Mouse (Mus musculus): ENCODE data around the gene Dchs1. TPM values are rescaled to one million over a fixed set of nuclear protein-coding genes. Genes with fewer than 3 reads are reported as not detected.

The Dchs1 gene
- total RNA-seq (2014; rRNA removed) (96.9 and 109 TPM in 2 replicates), polyA plus RNA-seq (2015; fragmentation: Nextera tagmentation; extraction: Ambion mirVana) (6.0 and 6.6 TPM in 2 replicates)

- Histone ChIP-seq H3K9me3 (ENCODE audit: low read length) (no peaks in the 10 kb centered on the region), H3K4me2 (ENCODE audit: low read depth, low read length) (peak within 1 kb of the TSS; percentile 84), H3K4me3 (ENCODE audit: low read length) (peak within 1 kb of the TSS; percentile 96), H3K4me1 (ENCODE audit: insufficient read depth, low read length) (peaks cover 32% of the 10 kb centered on the region), H3K27me3 (ENCODE audit: insufficient read depth, low read length) (no peaks in the 10 kb centered on the region), H3K27ac (peak within 1 kb of the TSS; percentile 97), H3K9ac (replicated peaks; ENCODE audit: low read length) (peak within 1 kb of the TSS; percentile 99), H3K36me3 (ENCODE audit: insufficient read depth, low read length) (peaks cover 6% of the 10 kb centered on the region; the same call in 1 of the 2 replicates)
- peak; percentile 75 for DNase-seq (ENCODE audit: low spot score)
- WGBS: under 1% methylated on average over 68 of the region's 97 CpGs
- TF ChIP-seq CTCF (IDR thresholded peaks at IDR 0.05; ENCODE audit: low read depth): no peak
- peak; percentile 77 for ATAC-seq
These were observed at the start of gene Dchs1 for GRCm38 (mm10) chr7:105787285-105788140. Gene Dchs1 (minus strand): TSS chr7:105787654.

- ATAC-seq: no peak
These were observed 36.8 kb upstream of the Dchs1 start for GRCm38 (mm10) chr7:105824281-105824680.

GRCm38 (mm10) chr7:105818483-105818882 is 31.0 kb upstream of the Dchs1 start:
- Histone ChIP-seq H3K4me3 (ENCODE audit: low read length) (no peak overlapping the region), H3K9ac (replicated peaks; ENCODE audit: low read length) (no peak overlapping the region), H3K4me1 (ENCODE audit: insufficient read depth, low read length) (no peaks in the 10 kb centered on the region), H3K27me3 (ENCODE audit: insufficient read depth, low read length) (no peaks in the 10 kb centered on the region), H3K36me3 (ENCODE audit: insufficient read depth, low read length) (no peaks in the 10 kb centered on the region), H3K27ac (no peak overlapping the region), H3K4me2 (ENCODE audit: low read depth, low read length) (no peak overlapping the region), H3K9me3 (ENCODE audit: low read length) (0 out of 2 replicates have a peak, but pooled peaks cover 4% of the 10 kb centered on the region)
- peak; percentile 76 for DNase-seq (ENCODE audit: low spot score)
- 2% methylated on average over 1 of the region's 1 CpGs for WGBS
- peak; percentile 73 for TF ChIP-seq CTCF (IDR thresholded peaks at IDR 0.05; ENCODE audit: low read depth)
- no peak for ATAC-seq

More at GRCm38 (mm10) chr7:105824281-105824680, 36.8 kb upstream of the Dchs1 start:
- Histone ChIP-seq H3K36me3 (ENCODE audit: insufficient read depth, low read length) (no peaks in the 10 kb centered on the region), H3K4me3 (ENCODE audit: low read length) (no peak overlapping the region), H3K27ac (no peak overlapping the region), H3K9me3 (ENCODE audit: low read length) (no peaks in the 10 kb centered on the region), H3K9ac (replicated peaks; ENCODE audit: low read length) (no peak overlapping the region), H3K27me3 (ENCODE audit: insufficient read depth, low read length) (no peaks in the 10 kb centered on the region), H3K4me2 (ENCODE audit: low read depth, low read length) (no peak overlapping the region), H3K4me1 (ENCODE audit: insufficient read depth, low read length) (no peaks in the 10 kb centered on the region)
- WGBS: 71% methylated on average over 7 of the region's 7 CpGs
- TF ChIP-seq CTCF (IDR thresholded peaks at IDR 0.05; ENCODE audit: low read depth): no peak
- no peak for DNase-seq (ENCODE audit: low spot score)

- Histone ChIP-seq H3K9ac (replicated peaks; ENCODE audit: low read length) (no peak overlapping the region), H3K9me3 (ENCODE audit: low read length) (0 out of 2 replicates have a peak, but pooled peaks cover 4% of the 10 kb centered on the region), H3K4me1 (ENCODE audit: insufficient read depth, low read length) (no peaks in the 10 kb centered on the region), H3K4me2 (ENCODE audit: low read depth, low read length) (no peak overlapping the region), H3K27me3 (ENCODE audit: insufficient read depth, low read length) (no peaks in the 10 kb centered on the region), H3K4me3 (ENCODE audit: low read length) (no peak overlapping the region), H3K27ac (no peak overlapping the region), H3K36me3 (ENCODE audit: insufficient read depth, low read length) (no peaks in the 10 kb centered on the region)
- ATAC-seq (0 out of 2 replicates have a peak, but pooled peaks have one; percentile 22), DNase-seq (ENCODE audit: low spot score) (peak; percentile 61)
- TF ChIP-seq CTCF (IDR thresholded peaks at IDR 0.05; ENCODE audit: low read depth): peak; percentile 59
These were observed 29.3 kb upstream of the Dchs1 start for GRCm38 (mm10) chr7:105816736-105817135.

GRCm38 (mm10) chr7:105813326-105813725 is 25.9 kb upstream of the Dchs1 start:
- no peak for TF ChIP-seq CTCF (IDR thresholded peaks at IDR 0.05; ENCODE audit: low read depth)
- H3K9ac ChIP-seq (replicated peaks; ENCODE audit: low read length): no peak overlapping the region
- ATAC-seq (no peak), DNase-seq (ENCODE audit: low spot score) (no peak)
- H3K36me3 ChIP-seq (ENCODE audit: insufficient read depth, low read length): no peaks in the 10 kb centered on the region
- H3K27me3 ChIP-seq (ENCODE audit: insufficient read depth, low read length): no peaks in the 10 kb centered on the region
- H3K4me1 ChIP-seq (ENCODE audit: insufficient read depth, low read length): peaks cover 7% of the 10 kb centered on the region
- WGBS: 84% methylated on average over 3 of the region's 3 CpGs
- no peak overlapping the region for H3K27ac ChIP-seq
- 0 out of 2 replicates have a peak, but pooled peaks cover 4% of the 10 kb centered on the region for H3K9me3 ChIP-seq (ENCODE audit: low read length)
- no peak overlapping the region for H3K4me3 ChIP-seq (ENCODE audit: low read length)
- no peak overlapping the region for H3K4me2 ChIP-seq (ENCODE audit: low read depth, low read length)

GRCm38 (mm10) chr7:105812566-105812965 is 25.1 kb upstream of the Dchs1 start:
- H3K9me3 ChIP-seq (ENCODE audit: low read length): 0 out of 2 replicates have a peak, but pooled peaks cover 4% of the 10 kb centered on the region
- ATAC-seq: no peak
- no peak overlapping the region for H3K4me3 ChIP-seq (ENCODE audit: low read length)
- H3K36me3 ChIP-seq (ENCODE audit: insufficient read depth, low read length): no peaks in the 10 kb centered on the region
- no peak overlapping the region for H3K27ac ChIP-seq
- no peak for TF ChIP-seq CTCF (IDR thresholded peaks at IDR 0.05; ENCODE audit: low read depth)
- no peak overlapping the region for H3K4me2 ChIP-seq (ENCODE audit: low read depth, low read length)
- H3K4me1 ChIP-seq (ENCODE audit: insufficient read depth, low read length): peaks cover 7% of the 10 kb centered on the region
- no peak overlapping the region for H3K9ac ChIP-seq (replicated peaks; ENCODE audit: low read length)
- H3K27me3 ChIP-seq (ENCODE audit: insufficient read depth, low read length): no peaks in the 10 kb centered on the region
- no peak for DNase-seq (ENCODE audit: low spot score)
- WGBS: 89% methylated on average over 3 of the region's 3 CpGs

Measured in hindbrain, postnatal 0 days (tissue).